Mouse (Mus musculus): ENCODE data around the gene Olfr854. TPM values are rescaled to one million over a fixed set of nuclear protein-coding genes. Genes with fewer than 3 reads are reported as not detected.

The Olfr854 gene
- not detected in 2 replicates for polyA plus RNA-seq (2012; rRNA removed)

GRCm38 (mm10) chr9:19567282-19567681 is at the start of gene Olfr854:
Gene Olfr854 (minus strand): TSS chr9:19567382.

GRCm38 (mm10) chr9:19582317-19582716 is 15.1 kb upstream of the Olfr854 start, which contains the start of gene Olfr855:
Gene Olfr855 (plus strand): TSS chr9:19582617.

DNA sequence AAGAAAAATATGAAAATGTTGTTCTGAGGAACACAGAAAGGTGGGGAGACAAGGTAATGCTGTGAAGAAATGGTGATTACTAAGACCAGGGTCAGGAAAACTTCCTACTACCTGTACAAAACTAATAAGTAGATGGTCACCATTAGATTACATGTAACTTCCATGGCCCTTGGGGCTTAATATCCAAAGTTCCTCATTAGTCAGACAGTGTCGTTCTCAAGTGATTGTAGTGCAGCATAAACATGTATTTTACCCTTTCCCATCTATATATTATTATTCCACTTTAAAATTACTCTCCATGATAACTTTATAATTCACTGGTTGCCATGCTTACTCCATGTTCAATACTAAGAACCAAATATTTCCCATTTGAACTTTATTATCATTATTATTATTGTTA is 26.2 kb downstream of the Olfr854 start, which contains the start of gene Olfr853:
Gene Olfr853 (minus strand): TSS at position 101 of the 400 bp plus-strand sequence.

Other genes starting within 250 kb of the Olfr854 start
- gene Olfr845, start 230.9 kb downstream of the Olfr854 start, polyA plus RNA-seq (2012; rRNA removed) = not detected in 2 replicates
- gene Olfr846, start 203.4 kb downstream of the Olfr854 start, polyA plus RNA-seq (2012; rRNA removed) = not detected in 2 replicates
- not detected in 2 replicates for gene Olfr847, start 188.7 kb downstream of the Olfr854 start, polyA plus RNA-seq (2012; rRNA removed)
- not detected in 2 replicates for gene Olfr849, start 127.1 kb downstream of the Olfr854 start, polyA plus RNA-seq (2012; rRNA removed)
- gene Olfr850, start 89.1 kb downstream of the Olfr854 start, polyA plus RNA-seq (2012; rRNA removed) = not detected in 2 replicates
- gene Olfr851, start 74.1 kb downstream of the Olfr854 start, polyA plus RNA-seq (2012; rRNA removed) = not detected in 2 replicates
- not detected in 2 replicates for gene Olfr853, start 26.3 kb downstream of the Olfr854 start, polyA plus RNA-seq (2012; rRNA removed)
- gene Olfr855, start 15.2 kb upstream of the Olfr854 start, polyA plus RNA-seq (2012; rRNA removed) = not detected in 2 replicates
- gene Zfp317, start 54.7 kb upstream of the Olfr854 start, polyA plus RNA-seq (2012; rRNA removed) = 31.1 and 34.0 TPM in 2 replicates
- 0.15 TPM in 1 of 2 replicates, not detected in the other for gene Olfr857, start 142.1 kb upstream of the Olfr854 start, polyA plus RNA-seq (2012; rRNA removed)
- not detected in 2 replicates for gene Olfr58, start 212.9 kb upstream of the Olfr854 start, polyA plus RNA-seq (2012; rRNA removed)
- not detected in 2 replicates for gene Olfr859, start 237.5 kb upstream of the Olfr854 start, polyA plus RNA-seq (2012; rRNA removed)